1 mouse cellular context compared by ENCODE assay signal in the genomic region with DNA sequence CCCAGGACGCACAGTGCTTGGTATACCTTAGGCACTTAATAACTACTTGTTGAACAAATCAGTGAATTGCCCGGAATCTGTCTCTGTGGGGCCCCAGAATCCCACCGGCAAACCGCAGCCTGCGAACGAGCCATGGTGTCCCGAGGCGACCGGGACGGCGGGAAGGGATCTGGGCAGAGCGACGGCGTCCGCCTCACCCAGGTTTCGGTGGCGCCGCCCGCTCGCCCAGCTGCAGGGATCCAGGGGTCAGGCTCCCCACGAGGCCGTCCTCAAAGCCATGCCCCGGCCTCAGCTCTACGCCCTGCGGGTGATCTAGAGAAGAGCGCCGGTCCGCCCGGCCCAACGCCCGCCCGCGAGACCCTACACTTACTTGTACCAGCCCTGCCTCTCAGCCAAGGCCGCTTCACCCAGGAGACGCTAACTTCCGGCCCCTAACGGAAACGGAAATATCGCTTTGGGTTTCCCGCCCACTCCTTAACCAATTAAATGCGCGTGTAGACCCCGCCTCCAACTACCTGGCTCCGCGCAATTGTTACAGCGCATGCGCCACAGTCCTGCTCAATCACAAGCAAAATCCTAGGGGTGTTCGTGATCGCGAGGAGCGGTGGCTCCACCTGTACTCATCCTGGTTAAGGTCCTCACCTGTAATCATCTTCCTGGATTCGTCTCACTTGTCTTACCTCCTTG.
TF ChIP-seq lines count a peak whose summit lies in the region.

A gene (minus strand): TSS at position 433 of the 687 bp plus-strand sequence.

TF ChIP-seq in MEL, 35 proteins besides CTCF, POLR2A, EP300 and RAD21 (continued from another document):
- TF ChIP-seq BHLHE40 (IDR thresholded peaks at IDR 0.05; ENCODE audit: borderline replicate concordance, low read depth, low read length) (no peak), USF2 (IDR thresholded peaks at IDR 0.05; ENCODE audit: borderline replicate concordance in 1 of 2, insufficient read depth in 1 of 2, low read depth in 1 of 2, low read length in 2 of 2) (no peak), ETS1 (IDR thresholded peaks at IDR 0.05; ENCODE audit: low read depth, low read length) (0 out of 2 replicates have a peak, but pooled peaks have one; percentile 29), TAL1 (IDR thresholded peaks at IDR 0.05; ENCODE audit: low read length) (no peak), CHD1 (IDR thresholded peaks at IDR 0.05; ENCODE audit: low read depth, low read length) (no peak), MXI1 (IDR thresholded peaks at IDR 0.05; ENCODE audit: low read depth, low read length) (peak; percentile 93), KAT2A (conservative IDR thresholded peaks at IDR 0.05; ENCODE audit: low read depth, low read length) (peak; percentile 73; the same call in 1 of the 2 replicates), MAX (IDR thresholded peaks at IDR 0.05; ENCODE audit: low read length) (peak; percentile 79; the same call in 1 of the 2 replicates), JUND (IDR thresholded peaks at IDR 0.05; ENCODE audit: low read depth, low read length) (no peak), ZC3H11A (IDR thresholded peaks at IDR 0.05; ENCODE audit: low read depth, low read length) (no peak), ZNF384 (IDR thresholded peaks at IDR 0.05; ENCODE audit: low read depth, low read length) (no peak), RCOR1 (IDR thresholded peaks at IDR 0.05; ENCODE audit: low read depth, low read length) (peak; percentile 58), MYB (IDR thresholded peaks at IDR 0.05; ENCODE audit: low read depth, low read length) (no peak)
